Mouse (Mus musculus) hindbrain, postnatal 0 days (tissue): ENCODE results near the gene Rnh1. TPM values are rescaled to one million over a fixed set of nuclear protein-coding genes. Genes with fewer than 3 reads are reported as not detected.

Source experiments
- ATAC-seq: fragments of 200-750 bp; cut with Nextera tagmentation; 2 replicates; pipeline ENCODE4 v1.8.0; 2017; ENCODE audit warnings: mild to moderate bottlenecking, moderate TSS enrichment, moderate library complexity
- DNase-seq: peaks from one replicate; pipeline ENCODE4 v3.0.0-alpha.2; 2015; ENCODE audit warnings: low spot score
- H3K27ac ChIP-seq: fragments of 300-500 bp; sonication (generic); 2 replicates; pipeline ENCODE4 v1.5.1; 2014; ENCODE audit warnings: mild to moderate bottlenecking
- H3K27me3 ChIP-seq: fragments of 300-500 bp; sonication (generic); 2 replicates; pipeline ENCODE4 v1.6.1; 2014; ENCODE audit warnings: low read length, mixed read lengths; ENCODE audit not compliant: insufficient read depth
- H3K36me3 ChIP-seq: fragments of 300-500 bp; sonication (generic); 2 replicates; pipeline ENCODE4 v1.6.1; 2014; ENCODE audit warnings: low read length, mixed read lengths; ENCODE audit not compliant: insufficient read depth
- H3K4me1 ChIP-seq: fragments of 300-500 bp; sonication (generic); 2 replicates; pipeline ENCODE4 v1.6.1; 2014; ENCODE audit warnings: antibody characterized with exemption, low read length, mixed read lengths; ENCODE audit not compliant: insufficient read depth
- H3K4me2 ChIP-seq: fragments of 300-500 bp; sonication (generic); 2 replicates; pipeline ENCODE4 v1.6.1; 2014; ENCODE audit warnings: low read depth, mild to moderate bottlenecking, low read length, moderate library complexity, mixed read lengths
- H3K4me3 ChIP-seq: fragments of 300-500 bp; sonication (generic); 2 replicates; pipeline ENCODE4 v1.5.1; 2014; ENCODE audit warnings: low read length
- H3K9ac ChIP-seq: fragments of 300-500 bp; sonication (generic); replicated peaks from 2 replicates; pipeline ENCODE4 v1.6.1; 2014; ENCODE audit warnings: mild to moderate bottlenecking, low read length, moderate library complexity, mixed read lengths
- H3K9me3 ChIP-seq: fragments of 300-500 bp; sonication (generic); 2 replicates; pipeline ENCODE4 v1.6.1; 2016; ENCODE audit warnings: low read length, mixed read lengths
- CTCF ChIP-seq: IDR thresholded peaks from 2 replicates; pipeline ENCODE4 v1.5.1; 2016; ENCODE audit warnings: antibody characterized with exemption, control low read depth, low read depth
- WGBS: fragments of 180-500 bp; shearing (Covaris S2); extraction: QIAGEN DNeasy Blood & Tissue Kit; methylation state at CpG from one replicate; pipeline ENCODE4 v1.1.7; 2014; 5-methylcytosine and 5-hydroxymethylcytosine counted together
- polyA plus RNA-seq: library from polyadenylated mRNA; unstranded; fragments of >200 nt; fragmentation: Nextera tagmentation; extraction: Ambion mirVana; gene quantifications from 2 replicates; pipeline ENCODE4 v1.2.1, GENCODE M21; 2015
- total RNA-seq: library from RNA; depleted of rRNA; stranded (reverse); fragments of >200 nt; gene quantifications from 2 replicates; pipeline ENCODE4 v1.2.3, GENCODE M21; 2014

The Rnh1 gene
- total and polyA plus RNA-seq, 2 experiments from 2014 or later: 55.3 to 65.2 TPM

GRCm38 (mm10) chr7:141218141-141218540 is 45.5 kb upstream of the Rnh1 start:
- Histone ChIP-seq H3K4me3 (no peak overlapping the region), H3K27ac (no peak overlapping the region), H3K27me3 (no peaks in the 10 kb centered on the region), H3K4me2 (no peak overlapping the region), H3K9me3 (no peaks in the 10 kb centered on the region), H3K4me1 (peaks cover 28% of the 10 kb centered on the region), H3K36me3 (no peaks in the 10 kb centered on the region), H3K9ac (no peak overlapping the region; the same call in 1 of the 2 replicates)
- 77% methylated on average over 3 of the region's 3 CpGs for WGBS
- no peak for TF ChIP-seq CTCF
- no peak for ATAC-seq
- no peak for DNase-seq

- Histone ChIP-seq H3K4me1 (peaks cover 23% of the 10 kb centered on the region), H3K9ac (no peak overlapping the region; the same call in 1 of the 2 replicates), H3K9me3 (no peaks in the 10 kb centered on the region), H3K36me3 (no peaks in the 10 kb centered on the region), H3K4me3 (no peak overlapping the region), H3K27ac (no peak overlapping the region), H3K27me3 (no peaks in the 10 kb centered on the region), H3K4me2 (no peak overlapping the region)
- 89% methylated on average over 17 of the region's 17 CpGs for WGBS
- ATAC-seq (no peak), DNase-seq (no peak)
- no peak for TF ChIP-seq CTCF
Measured at GRCm38 (mm10) chr7:141217343-141218013, 44.8 kb upstream of the Rnh1 start.

GRCm38 (mm10) chr7:141216894-141217293 is 44.2 kb upstream of the Rnh1 start:
- no peak overlapping the region for H3K4me2 ChIP-seq
- H3K27ac ChIP-seq: no peak overlapping the region
- ATAC-seq (no peak), DNase-seq (no peak)
- no peaks in the 10 kb centered on the region for H3K27me3 ChIP-seq
- H3K9me3 ChIP-seq: no peaks in the 10 kb centered on the region
- TF ChIP-seq CTCF: no peak
- no peak overlapping the region for H3K4me3 ChIP-seq
- no peaks in the 10 kb centered on the region for H3K36me3 ChIP-seq
- peak overlapping the region; percentile 63; the same call in 1 of the 2 replicates for H3K9ac ChIP-seq
- WGBS: 86% methylated on average over 11 of the region's 11 CpGs
- H3K4me1 ChIP-seq: peaks cover 17% of the 10 kb centered on the region

- Histone ChIP-seq H3K9me3 (no peaks in the 10 kb centered on the region), H3K27ac (peak overlapping the region; percentile 26; the same call in 1 of the 2 replicates), H3K36me3 (no peaks in the 10 kb centered on the region), H3K4me1 (peaks cover 13% of the 10 kb centered on the region), H3K4me2 (peak overlapping the region; percentile 97), H3K4me3 (peak overlapping the region; percentile 61), H3K27me3 (no peaks in the 10 kb centered on the region), H3K9ac (peak overlapping the region; percentile 63)
- ATAC-seq: peak; percentile 61
- DNase-seq: peak; percentile 47
- 3% methylated on average over 41 of the region's 42 CpGs for WGBS
- no peak for TF ChIP-seq CTCF
Measured at GRCm38 (mm10) chr7:141215880-141216733, 43.5 kb upstream of the Rnh1 start.

GRCm38 (mm10) chr7:141215101-141215879 is 42.6 kb upstream of the Rnh1 start, which contains the start of gene Rassf7:
Rassf7 (plus strand) TSS chr7:141215860.
- Histone ChIP-seq H3K4me1 (peaks cover 12% of the 10 kb centered on the region), H3K9ac (peak within 1 kb of the TSS; percentile 63), H3K27ac (peak within 1 kb of the TSS; percentile 26; the same call in 1 of the 2 replicates), H3K4me3 (peak within 1 kb of the TSS; percentile 61), H3K27me3 (no peaks in the 10 kb centered on the region), H3K36me3 (no peaks in the 10 kb centered on the region), H3K4me2 (peak within 1 kb of the TSS; percentile 97), H3K9me3 (no peaks in the 10 kb centered on the region)
- TF ChIP-seq CTCF: no peak
- ATAC-seq (peak; percentile 95), DNase-seq (peak; percentile 94)
- 1% methylated on average over 41 of the region's 41 CpGs for WGBS

- Histone ChIP-seq H3K4me2 (no peak overlapping the region), H3K27ac (no peak overlapping the region), H3K9ac (no peak overlapping the region), H3K4me3 (no peak overlapping the region), H3K27me3 (no peaks in the 10 kb centered on the region), H3K36me3 (no peaks in the 10 kb centered on the region), H3K9me3 (no peaks in the 10 kb centered on the region), H3K4me1 (peaks cover 12% of the 10 kb centered on the region)
- no peak for TF ChIP-seq CTCF
- no peak for ATAC-seq
- DNase-seq: no peak
- 75% methylated on average over 3 of the region's 3 CpGs for WGBS
Measured at GRCm38 (mm10) chr7:141214310-141214709, 41.7 kb upstream of the Rnh1 start.
